Mouse (Mus musculus): ENCODE data around the gene Cpsf6. TPM values are rescaled to one million over a fixed set of nuclear protein-coding genes. Genes with fewer than 3 reads are reported as not detected.

Cpsf6 gene
- total RNA-seq, 2 experiments from 2014 or later = 40.1 to 46.3 TPM

- no peak for DNase-seq
These were observed 49.3 kb downstream of the Cpsf6 start for GRCm38 (mm10) chr10:117330521-117330920.

DNA sequence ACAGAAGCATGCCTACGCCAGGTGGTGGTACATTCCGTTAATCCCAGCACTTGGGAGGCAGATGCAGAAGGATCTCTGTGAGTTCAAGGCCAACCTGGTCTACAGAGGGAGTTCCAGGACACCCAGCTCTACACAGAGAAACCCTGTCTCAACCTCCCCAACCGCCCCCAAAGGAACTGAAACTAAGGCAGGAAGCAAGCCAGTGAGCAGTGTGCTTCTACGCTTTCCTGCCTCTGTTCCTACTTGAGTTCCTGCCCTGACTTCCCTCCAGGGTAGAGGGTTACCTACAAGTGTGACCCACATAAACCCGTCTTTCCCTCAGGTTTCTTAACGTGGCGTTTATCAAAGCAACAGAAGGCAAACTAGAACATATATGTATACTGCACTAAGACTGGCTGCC, 56.0 kb downstream of the Cpsf6 start:
- no peak for DNase-seq

DNA sequence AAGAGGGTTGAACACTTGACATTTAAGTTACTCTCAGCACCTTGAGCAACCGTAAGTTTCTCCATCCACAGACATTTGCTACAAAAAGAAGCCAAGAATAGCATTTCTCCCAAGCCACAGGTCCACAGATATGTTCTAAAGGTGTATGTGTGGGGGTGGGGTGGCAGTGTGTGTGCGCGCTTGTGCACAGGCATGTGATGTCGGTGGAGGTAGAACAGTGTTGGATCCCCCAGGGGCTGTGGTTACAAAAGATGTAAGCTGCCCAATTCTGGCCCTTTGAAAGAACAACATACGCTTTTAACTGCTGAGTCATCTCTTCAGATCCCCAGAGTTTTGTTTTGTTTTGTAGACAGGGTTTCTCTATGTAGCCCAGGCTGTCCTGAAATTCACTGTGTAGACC, 57.2 kb downstream of the Cpsf6 start:
- no peak for DNase-seq

- DNase-seq = no peak
These were observed 59.2 kb downstream of the Cpsf6 start for GRCm38 (mm10) chr10:117320571-117320981.

- DNase-seq = no peak
These were observed 63.4 kb downstream of the Cpsf6 start for GRCm38 (mm10) chr10:117316391-117316790.

GRCm38 (mm10) chr10:117313133-117313532, 66.7 kb downstream of the Cpsf6 start:
- DNase-seq = no peak

- no peak for DNase-seq
These were observed 67.6 kb downstream of the Cpsf6 start for GRCm38 (mm10) chr10:117312168-117312567.

- DNase-seq = no peak
These were observed 75.4 kb downstream of the Cpsf6 start for GRCm38 (mm10) chr10:117304371-117304770.

DNA sequence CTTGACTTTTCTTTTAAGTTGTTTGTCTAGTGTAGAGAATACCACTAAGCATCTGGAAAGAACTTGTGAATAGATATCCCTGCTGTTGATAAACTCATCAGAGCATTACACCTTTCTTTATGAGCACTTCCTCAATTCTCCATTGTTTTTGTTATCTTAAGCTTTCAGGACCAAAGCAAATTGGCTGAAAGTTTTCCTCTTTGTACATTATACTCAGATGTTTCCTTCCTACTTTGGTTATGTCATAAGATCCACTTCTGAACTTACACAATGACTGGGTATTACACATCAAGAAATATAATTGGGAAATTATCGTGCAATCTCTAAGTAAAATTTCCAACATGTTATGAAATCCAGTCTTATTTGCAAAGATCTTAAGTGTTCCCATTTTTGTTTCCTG, 78.1 kb downstream of the Cpsf6 start:
- no peak for DNase-seq

GRCm38 (mm10) chr10:117299901-117300520, 79.8 kb downstream of the Cpsf6 start:
- no peak for DNase-seq

DNA sequence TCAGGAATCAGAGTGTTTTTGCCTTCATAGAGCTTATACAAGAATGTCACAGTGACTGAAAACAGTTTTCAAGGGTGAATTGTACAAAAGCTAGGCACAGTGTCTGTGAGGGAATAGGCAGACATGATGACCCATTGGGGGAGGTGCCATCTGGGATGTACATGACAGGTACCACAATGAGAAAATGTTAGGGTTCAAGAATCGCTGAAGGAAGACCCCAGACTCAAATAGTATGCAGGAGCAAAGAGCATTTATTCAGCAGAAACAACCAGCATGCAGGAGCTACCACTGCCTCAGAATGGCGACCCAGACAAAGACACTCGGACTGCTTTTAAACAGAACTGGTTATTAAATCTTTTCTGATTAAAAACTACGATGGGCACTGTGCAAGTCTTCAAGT, 80.7 kb downstream of the Cpsf6 start:
- no peak for DNase-seq

DNA sequence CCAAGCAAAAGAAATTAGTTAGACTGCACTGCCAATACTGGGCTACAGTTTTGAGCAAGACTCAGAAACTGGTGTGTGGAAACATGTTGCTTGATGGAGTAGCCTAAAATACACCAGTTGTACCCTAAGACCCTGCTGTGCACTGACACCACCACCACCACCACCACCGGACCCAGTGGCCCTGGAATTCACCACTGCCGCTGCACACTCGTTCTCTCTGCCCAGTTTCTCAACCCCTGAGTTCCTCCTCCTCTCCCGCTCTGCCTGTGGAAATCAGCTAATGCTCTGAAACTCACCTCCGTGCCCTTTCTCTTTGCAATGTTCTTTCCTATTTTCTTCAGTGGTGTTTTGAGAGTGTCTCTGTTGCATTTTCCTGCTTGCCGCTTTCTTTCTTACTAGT, 81.5 kb downstream of the Cpsf6 start:
- DNase-seq = no peak

Other genes starting within 250 kb of the Cpsf6 start
- gene Frs2, start 231.5 kb downstream of the Cpsf6 start, total RNA-seq (2021) = 10 to 100 TPM; 11.3 to 15.0 TPM
- 10 to 100 TPM; 24.5 to 25.2 TPM for gene Yeats4, start 155.5 kb downstream of the Cpsf6 start, total RNA-seq (2021)
- gene 9530003J23Rik, start 141.3 kb downstream of the Cpsf6 start, total RNA-seq (2021) = not detected
- 10 to 100 TPM; 34.9 to 50.6 TPM for gene Lyz2, start 97.7 kb downstream of the Cpsf6 start, total RNA-seq (2021)
- gene Lyz1, start 87.1 kb downstream of the Cpsf6 start, total RNA-seq (2021) = 1 to 10 TPM; 3.1 to 6.3 TPM
- gene Cpm, start 249.5 kb upstream of the Cpsf6 start, total RNA-seq (2021) = 1 to 10 TPM; 9.3 to 10.0 TPM

Data from gastrocnemius, postnatal 10 days (tissue).